Mouse (Mus musculus): Measurements from ENCODE around the gene Paox. TPM values are rescaled to one million over a fixed set of nuclear protein-coding genes. Genes with fewer than 3 reads are reported as not detected.
A peak's percentile ranks its signal among the peaks of the same experiment; 100 is the strongest.
"Not testable (repeated sequence)": the region's sequence is repeated elsewhere in the genome, so short reads cannot be mapped to it uniquely, and the experiment has no call there.

Paox gene
- polyA plus RNA-seq, 1 experiment from 2014 or later, result 15.7 TPM

DNA sequence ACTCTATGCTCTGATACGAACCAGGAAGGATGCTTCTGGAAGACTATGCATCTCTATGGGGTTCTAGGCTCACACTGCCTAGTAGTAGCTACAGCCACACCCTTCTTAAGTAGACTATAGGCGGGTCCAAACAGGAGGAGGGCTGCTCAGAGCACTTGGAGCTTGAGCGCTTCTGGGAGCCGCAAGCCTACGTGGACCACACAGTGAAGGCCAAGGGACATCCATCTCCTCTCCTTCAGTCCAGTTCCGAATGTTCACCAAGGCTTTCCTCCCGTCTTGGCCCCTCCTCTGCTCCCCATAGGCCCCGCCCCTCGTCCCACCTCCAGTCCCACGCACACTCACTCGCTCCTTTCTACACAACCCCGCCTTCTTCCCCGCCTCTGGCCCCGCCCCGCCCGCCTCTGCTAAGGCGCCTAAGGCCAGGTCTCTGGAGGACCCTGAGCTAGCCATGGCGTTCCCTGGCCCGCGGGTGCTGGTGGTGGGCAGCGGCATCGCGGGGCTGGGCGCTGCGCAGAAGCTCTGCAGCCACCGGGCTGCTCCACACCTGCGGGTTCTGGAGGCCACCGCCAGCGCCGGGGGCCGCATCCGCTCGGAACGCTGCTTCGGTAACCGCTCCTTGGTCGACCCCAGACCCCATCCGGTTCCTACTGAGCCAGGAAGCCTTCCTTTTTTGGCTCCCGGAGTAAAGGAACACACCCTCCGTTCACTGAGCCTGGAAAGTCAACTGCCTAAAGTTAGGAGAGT lies 9.9 kb downstream of the Paox start:
- Histone ChIP-seq H3K27ac (peak overlapping the region; percentile 91), H3K4me3 (peak overlapping the region; percentile 82)
- WGBS, result 1% methylated on average over 40 of the region's 40 CpGs

DNA sequence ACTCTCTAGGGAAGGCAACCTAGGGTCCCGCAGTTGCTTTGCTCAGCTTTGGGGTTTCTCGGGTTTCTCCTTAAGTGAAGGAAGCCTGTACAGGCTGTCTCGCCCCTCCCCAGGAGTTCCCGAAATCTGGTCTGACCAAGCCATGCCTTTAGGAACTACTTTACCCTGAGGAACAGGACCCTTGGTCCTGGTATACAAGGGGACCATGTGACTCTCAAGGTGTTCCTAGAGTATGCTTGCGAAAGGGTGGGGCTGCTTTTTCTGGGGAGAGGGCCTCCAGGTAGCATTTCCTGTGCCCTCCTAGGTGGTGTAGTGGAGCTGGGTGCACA lies 10.4 kb downstream of the Paox start:
- WGBS, result 8% methylated on average over 5 of the region's 5 CpGs

More for the DNA sequence above, 9.9 kb downstream of the Paox start:
- H3K36me3 ChIP-seq, result peaks cover 15% of the 10 kb centered on the region
- peak; percentile 95 for DNase-seq (ENCODE audit: low spot score)
- peaks cover 22% of the 10 kb centered on the region for H3K4me1 ChIP-seq (replicated peaks)
- no peaks in the 10 kb centered on the region for H3K27me3 ChIP-seq (ENCODE audit: insufficient read depth, poor library complexity, severe bottlenecking)
- H3K9me3 ChIP-seq, result no peaks in the 10 kb centered on the region

DNA sequence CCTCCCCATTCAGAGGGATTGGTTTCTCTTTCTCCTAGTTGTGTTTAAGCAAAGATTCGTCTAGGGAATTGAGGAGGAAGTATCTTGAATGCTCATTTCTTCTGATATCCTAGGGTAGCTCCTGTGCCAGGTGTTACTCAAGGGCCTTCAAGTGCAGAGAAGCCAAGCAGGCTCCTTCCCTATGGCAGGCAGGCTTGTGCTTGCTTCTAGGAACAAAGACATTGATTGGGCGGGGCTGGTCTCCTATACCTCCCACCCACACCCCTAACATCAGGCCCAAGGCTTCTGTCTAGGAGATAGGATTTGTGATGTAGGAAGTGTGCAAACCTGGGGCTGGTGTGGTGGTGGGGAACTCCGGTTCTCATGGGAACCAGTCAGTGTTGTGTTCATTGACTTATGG lies 11.3 kb downstream of the Paox start:
- no peaks in the 10 kb centered on the region for H3K9me3 ChIP-seq
- H3K27me3 ChIP-seq (ENCODE audit: insufficient read depth, poor library complexity, severe bottlenecking), result no peaks in the 10 kb centered on the region
- H3K27ac ChIP-seq, result no peak overlapping the region
- peaks cover 24% of the 10 kb centered on the region for H3K36me3 ChIP-seq
- DNase-seq (ENCODE audit: low spot score), result no peak
- peaks cover 22% of the 10 kb centered on the region for H3K4me1 ChIP-seq (replicated peaks)
- no peak overlapping the region for H3K4me3 ChIP-seq
- WGBS, result 83% methylated on average over 3 of the region's 3 CpGs

More for the DNA sequence above, 10.4 kb downstream of the Paox start:
- Histone ChIP-seq H3K27ac (peak overlapping the region; percentile 91), H3K36me3 (peaks cover 20% of the 10 kb centered on the region), H3K4me1 (replicated peaks) (peaks cover 22% of the 10 kb centered on the region), H3K4me3 (peak overlapping the region; percentile 82), H3K9me3 (no peaks in the 10 kb centered on the region), H3K27me3 (ENCODE audit: insufficient read depth, poor library complexity, severe bottlenecking) (no peaks in the 10 kb centered on the region)
- DNase-seq (ENCODE audit: low spot score), result no peak

DNA sequence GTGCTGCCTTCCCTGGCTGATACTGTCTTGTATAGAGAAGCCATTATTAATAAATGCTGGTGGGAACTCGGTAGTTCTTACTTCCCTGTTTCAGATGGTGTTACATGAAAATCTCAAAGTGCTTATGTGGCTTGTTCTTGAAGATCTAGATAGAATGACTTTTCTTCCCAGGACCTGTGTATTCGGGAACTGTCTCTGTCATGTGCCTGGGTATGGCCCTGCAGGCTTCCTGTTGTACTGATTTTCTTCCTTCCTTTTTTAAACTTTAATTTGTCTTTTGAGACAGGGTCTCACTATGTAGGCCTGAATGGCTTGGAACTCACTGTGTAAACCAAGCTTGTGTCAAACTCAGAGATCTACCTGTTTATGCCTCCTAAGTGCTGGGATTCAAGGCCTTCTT lies 12.3 kb downstream of the Paox start:
- 90% methylated on average over 2 of the region's 2 CpGs for WGBS
- DNase-seq (ENCODE audit: low spot score), result no peak
- Histone ChIP-seq H3K4me1 (replicated peaks) (peaks cover 22% of the 10 kb centered on the region), H3K27me3 (ENCODE audit: insufficient read depth, poor library complexity, severe bottlenecking) (no peaks in the 10 kb centered on the region), H3K4me3 (no peak overlapping the region), H3K27ac (no peak overlapping the region), H3K9me3 (no peaks in the 10 kb centered on the region), H3K36me3 (peaks cover 24% of the 10 kb centered on the region)

DNA sequence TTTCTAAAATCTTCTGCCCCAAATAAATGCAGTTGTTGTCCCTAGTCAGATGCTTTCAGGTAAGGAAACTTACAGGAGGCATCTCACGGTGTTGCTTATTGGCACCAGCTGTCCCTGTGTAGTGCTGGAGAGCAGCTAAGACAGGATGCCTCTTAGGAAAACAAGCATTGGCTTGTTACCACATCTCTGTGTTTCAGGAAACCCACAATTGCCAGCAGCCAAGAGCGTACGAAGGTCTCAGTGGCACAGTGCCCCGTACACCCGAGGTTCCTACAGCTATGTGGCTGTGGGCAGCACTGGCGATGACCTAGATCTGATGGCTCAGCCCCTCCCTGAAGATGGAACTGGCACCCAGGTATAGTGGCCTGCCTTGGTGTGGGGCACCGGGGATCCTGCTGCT lies 16.6 kb downstream of the Paox start:
- H3K4me3 ChIP-seq; H3K27ac ChIP-seq; H3K27me3 ChIP-seq (ENCODE audit: insufficient read depth, poor library complexity, severe bottlenecking); DNase-seq (ENCODE audit: low spot score); H3K9me3 ChIP-seq; H3K4me1 ChIP-seq (replicated peaks): not testable (repeated sequence)
- 96% methylated on average over 7 of the region's 7 CpGs for WGBS
- peaks cover 24% of the 10 kb centered on the region for H3K36me3 ChIP-seq

DNA sequence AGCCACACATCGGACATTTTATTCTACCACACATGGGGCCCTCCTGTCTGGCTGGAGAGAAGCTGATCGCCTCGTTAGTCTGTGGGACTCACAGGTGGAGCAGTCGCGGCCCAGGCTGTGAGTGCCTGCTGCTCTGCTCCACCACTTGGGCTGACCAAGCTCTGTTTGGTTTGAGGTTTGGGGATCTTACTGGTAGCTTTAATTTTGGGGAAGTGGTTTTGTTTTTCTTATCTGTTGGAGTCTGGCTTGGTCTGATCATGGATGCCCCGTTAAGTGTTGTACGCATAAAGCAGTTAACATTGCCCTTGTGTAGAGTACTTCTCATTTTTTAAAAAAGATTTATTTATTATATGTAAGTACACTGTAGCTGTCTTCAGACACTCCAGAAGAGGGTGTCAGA lies 18.4 kb downstream of the Paox start:
- 94% methylated on average over 7 of the region's 7 CpGs for WGBS
- H3K9me3 ChIP-seq, result not testable (repeated sequence)

DNA sequence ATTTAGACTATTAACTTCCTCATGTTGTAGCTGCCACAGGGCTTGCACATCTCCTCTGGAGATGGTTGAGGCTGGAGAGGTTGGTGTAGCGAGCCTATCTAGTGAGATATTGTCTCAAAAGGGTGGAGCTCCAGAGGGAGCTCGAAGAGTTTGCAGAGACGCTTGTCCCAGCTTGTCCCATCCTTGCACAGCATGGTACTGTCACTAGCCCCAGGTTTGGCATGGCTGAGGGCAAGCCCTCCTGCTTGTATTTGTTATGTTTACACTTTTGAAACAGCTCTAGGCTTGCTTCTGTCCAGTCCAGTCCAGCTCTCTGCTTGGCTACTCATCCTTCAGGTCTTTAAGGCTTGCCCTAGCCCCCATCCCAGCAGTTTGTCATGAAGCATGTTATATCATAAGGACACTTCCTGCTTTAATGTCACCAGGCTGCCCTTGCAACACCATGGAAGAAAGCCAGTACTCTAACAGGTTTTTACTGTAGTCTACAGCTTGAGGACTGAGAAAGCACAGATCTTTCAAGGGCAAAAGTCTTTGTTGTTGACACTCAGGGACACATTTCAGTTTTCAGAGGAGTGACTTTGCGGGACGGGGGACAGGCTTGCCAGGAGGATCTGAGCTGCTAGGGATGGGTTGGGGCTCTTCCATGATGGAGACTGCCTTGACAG lies 19.6 kb downstream of the Paox start:
- H3K27me3 ChIP-seq (ENCODE audit: insufficient read depth, poor library complexity, severe bottlenecking), result no peaks in the 10 kb centered on the region; the same call in 1 of the 2 replicates
- no peaks in the 10 kb centered on the region for H3K9me3 ChIP-seq
- H3K36me3 ChIP-seq, result peaks cover 11% of the 10 kb centered on the region
- DNase-seq (ENCODE audit: low spot score), result no peak
- no peak overlapping the region for H3K4me3 ChIP-seq
- 92% methylated on average over 5 of the region's 5 CpGs for WGBS
- no peak overlapping the region for H3K27ac ChIP-seq
- H3K4me1 ChIP-seq (replicated peaks), result peaks cover 16% of the 10 kb centered on the region

More for the DNA sequence above, 18.4 kb downstream of the Paox start:
- peaks cover 16% of the 10 kb centered on the region for H3K4me1 ChIP-seq (replicated peaks)
- DNase-seq (ENCODE audit: low spot score); H3K4me3 ChIP-seq; H3K27ac ChIP-seq; H3K27me3 ChIP-seq (ENCODE audit: insufficient read depth, poor library complexity, severe bottlenecking): not testable (repeated sequence)
- peaks cover 23% of the 10 kb centered on the region for H3K36me3 ChIP-seq

DNA sequence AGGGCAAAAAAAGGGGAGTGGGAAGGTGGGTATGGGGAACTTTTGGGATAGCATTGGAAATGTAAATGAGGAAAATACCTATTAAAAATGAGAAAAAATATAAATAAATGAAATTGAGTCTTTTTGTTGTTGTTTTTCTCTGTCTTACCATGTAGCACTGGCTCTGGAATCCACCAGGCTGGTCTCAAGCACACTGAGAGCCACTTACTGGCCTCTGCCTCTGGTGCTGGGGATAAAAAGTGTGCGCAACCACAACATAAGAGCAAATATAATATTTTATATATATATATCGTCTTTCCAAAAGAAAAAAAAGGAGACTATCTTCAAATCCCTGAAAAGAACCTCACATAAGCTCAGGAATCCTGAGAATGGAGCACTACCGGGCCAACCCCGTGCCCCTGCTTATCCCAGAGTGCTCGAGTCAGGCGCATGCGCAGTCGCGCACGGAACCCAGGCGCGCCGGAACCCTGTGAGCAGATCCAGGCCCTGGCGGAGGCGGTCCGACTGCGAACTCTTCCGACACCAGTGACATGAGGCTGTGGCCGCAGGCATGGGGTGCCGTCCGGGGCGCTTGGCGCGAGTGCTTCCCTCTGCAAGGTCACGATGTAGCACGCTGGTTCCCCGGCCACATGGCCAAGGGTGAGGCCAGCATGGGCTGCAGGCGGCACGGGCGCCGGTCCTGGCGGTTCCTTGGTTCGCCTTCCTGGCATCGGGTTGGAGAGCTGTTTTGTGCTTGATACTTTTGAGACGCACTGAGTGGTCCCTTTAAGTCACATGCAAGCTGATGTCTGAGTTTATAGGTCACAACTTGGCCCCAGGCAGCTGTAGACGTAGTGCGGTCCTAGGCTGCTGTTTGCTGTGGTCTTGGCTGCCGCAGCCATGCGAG lies 21.8 kb downstream of the Paox start, which contains the start of gene Mtg1:
TSS of gene Mtg1 (plus strand) at position 430 of the 886 bp plus-strand sequence.
- H3K4me1 ChIP-seq (replicated peaks), result peaks cover 16% of the 10 kb centered on the region
- no peaks in the 10 kb centered on the region for H3K36me3 ChIP-seq
- H3K9me3 ChIP-seq, result no peaks in the 10 kb centered on the region
- H3K27ac ChIP-seq, result peak within 1 kb of the TSS; percentile 95
- H3K4me3 ChIP-seq, result peak within 1 kb of the TSS; percentile 91
- H3K27me3 ChIP-seq (ENCODE audit: insufficient read depth, poor library complexity, severe bottlenecking), result no peaks in the 10 kb centered on the region; the same call in 1 of the 2 replicates
- peak; percentile 96 for DNase-seq (ENCODE audit: low spot score)
- WGBS, result 2% methylated on average over 39 of the region's 39 CpGs

DNA sequence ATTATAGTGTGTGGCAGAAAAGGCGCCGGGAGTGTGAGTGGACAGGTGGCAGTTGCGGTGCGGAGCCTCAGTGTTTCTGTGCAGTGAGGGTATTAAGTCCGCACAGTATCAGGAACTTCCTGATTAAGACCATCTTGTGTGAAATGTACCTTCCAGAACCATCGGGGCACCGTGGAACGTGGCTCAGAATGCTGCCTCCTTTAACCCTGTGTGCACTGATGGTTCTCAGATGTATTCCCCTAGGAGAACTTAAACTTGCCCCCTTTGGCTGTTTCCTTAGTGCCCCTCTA lies 22.4 kb downstream of the Paox start:
- no peaks in the 10 kb centered on the region; the same call in 1 of the 2 replicates for H3K27me3 ChIP-seq (ENCODE audit: insufficient read depth, poor library complexity, severe bottlenecking)
- no peaks in the 10 kb centered on the region for H3K9me3 ChIP-seq
- peak overlapping the region; percentile 91 for H3K4me3 ChIP-seq
- H3K27ac ChIP-seq, result peak overlapping the region; percentile 95
- H3K36me3 ChIP-seq, result no peaks in the 10 kb centered on the region
- DNase-seq (ENCODE audit: low spot score), result no peak
- 3% methylated on average over 8 of the region's 8 CpGs for WGBS
- peaks cover 16% of the 10 kb centered on the region for H3K4me1 ChIP-seq (replicated peaks)

DNA sequence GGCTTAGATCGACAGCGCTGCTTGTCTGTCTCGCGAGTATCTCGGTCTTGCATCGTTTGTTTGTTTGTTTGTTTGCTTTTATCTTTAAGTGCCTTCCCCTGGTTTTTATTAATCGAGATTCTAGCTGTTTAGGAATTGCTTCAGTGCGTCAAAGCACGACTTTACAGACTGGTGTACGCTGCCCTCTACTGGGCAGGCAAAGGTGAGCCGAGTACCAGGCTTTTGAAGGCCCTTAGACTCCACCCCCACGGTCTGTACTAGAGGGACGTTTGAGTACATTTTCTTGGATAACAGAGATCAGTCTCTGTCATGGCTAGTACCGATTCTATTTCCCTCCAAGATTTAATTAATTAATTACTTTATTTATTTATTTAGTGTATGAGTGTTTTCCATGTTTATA lies 25.8 kb downstream of the Paox start:
- Histone ChIP-seq H3K36me3 (peaks cover 3% of the 10 kb centered on the region; the same call in 1 of the 2 replicates), H3K4me3 (no peak overlapping the region), H3K4me1 (replicated peaks) (peaks cover 16% of the 10 kb centered on the region), H3K9me3 (no peaks in the 10 kb centered on the region), H3K27ac (no peak overlapping the region), H3K27me3 (ENCODE audit: insufficient read depth, poor library complexity, severe bottlenecking) (no peaks in the 10 kb centered on the region; the same call in 1 of the 2 replicates)
- peak; percentile 52 for DNase-seq (ENCODE audit: low spot score)
- 9% methylated on average over 14 of the region's 14 CpGs for WGBS

DNA sequence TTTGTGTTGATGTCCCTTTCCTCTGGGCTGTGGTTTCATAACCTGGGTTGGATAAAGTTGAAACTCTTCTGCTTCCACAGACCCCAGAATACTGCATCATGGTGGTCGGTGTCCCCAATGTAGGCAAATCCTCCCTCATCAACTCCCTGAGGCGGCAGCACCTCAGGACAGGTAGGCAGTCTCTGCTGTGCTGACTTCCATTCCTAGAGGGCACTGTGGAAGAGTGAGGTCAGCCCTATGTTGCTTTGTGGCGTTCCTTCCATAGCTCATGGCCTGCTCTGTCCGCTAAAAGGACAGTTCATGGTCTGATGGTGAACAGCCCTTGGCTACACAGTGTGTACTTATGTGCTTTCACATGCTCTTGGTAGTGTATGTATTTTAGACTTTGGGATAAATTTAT lies 29.0 kb downstream of the Paox start:
- H3K4me1 ChIP-seq (replicated peaks), result no peaks in the 10 kb centered on the region
- no peak overlapping the region for H3K27ac ChIP-seq
- H3K36me3 ChIP-seq, result peaks cover 11% of the 10 kb centered on the region; the same call in 1 of the 2 replicates
- DNase-seq (ENCODE audit: low spot score), result no peak
- no peak overlapping the region for H3K4me3 ChIP-seq
- 80% methylated on average over 4 of the region's 4 CpGs for WGBS
- H3K9me3 ChIP-seq, result no peaks in the 10 kb centered on the region
- no peaks in the 10 kb centered on the region; the same call in 1 of the 2 replicates for H3K27me3 ChIP-seq (ENCODE audit: insufficient read depth, poor library complexity, severe bottlenecking)

DNA sequence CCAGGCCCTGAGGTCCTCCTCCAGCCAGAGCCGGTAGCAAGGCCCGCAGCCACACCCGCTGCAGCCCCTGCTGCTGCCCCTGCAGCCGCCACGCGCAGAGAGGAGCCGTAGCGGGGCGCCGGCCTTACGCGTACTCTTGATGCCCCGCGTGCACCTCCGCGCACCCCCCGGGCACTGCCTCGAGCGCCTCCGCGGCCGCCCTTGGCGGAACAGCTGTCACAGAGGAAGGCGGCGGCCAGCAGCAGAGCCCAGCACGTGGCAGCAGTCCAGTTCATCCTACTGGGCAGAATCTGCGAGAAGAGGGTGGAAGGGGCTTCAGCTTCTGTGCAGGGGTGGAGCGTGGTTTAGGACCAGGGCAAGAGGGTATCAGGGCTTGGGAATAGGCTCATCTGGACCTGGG lies 37.8 kb downstream of the Paox start:
- 0 out of 2 replicates have a peak, but pooled peaks cover 8% of the 10 kb centered on the region for H3K36me3 ChIP-seq
- H3K27me3 ChIP-seq (ENCODE audit: insufficient read depth, poor library complexity, severe bottlenecking), result peaks cover 49% of the 10 kb centered on the region
- DNase-seq (ENCODE audit: low spot score), result peak; percentile 56
- no peaks in the 10 kb centered on the region for H3K9me3 ChIP-seq
- peak overlapping the region; percentile 77 for H3K27ac ChIP-seq
- 4% methylated on average over 28 of the region's 28 CpGs for WGBS
- H3K4me3 ChIP-seq, result peak overlapping the region; percentile 52
- H3K4me1 ChIP-seq (replicated peaks), result peaks cover 24% of the 10 kb centered on the region
